Mouse (Mus musculus): ENCODE data around the gene Mdga2.

DNA sequence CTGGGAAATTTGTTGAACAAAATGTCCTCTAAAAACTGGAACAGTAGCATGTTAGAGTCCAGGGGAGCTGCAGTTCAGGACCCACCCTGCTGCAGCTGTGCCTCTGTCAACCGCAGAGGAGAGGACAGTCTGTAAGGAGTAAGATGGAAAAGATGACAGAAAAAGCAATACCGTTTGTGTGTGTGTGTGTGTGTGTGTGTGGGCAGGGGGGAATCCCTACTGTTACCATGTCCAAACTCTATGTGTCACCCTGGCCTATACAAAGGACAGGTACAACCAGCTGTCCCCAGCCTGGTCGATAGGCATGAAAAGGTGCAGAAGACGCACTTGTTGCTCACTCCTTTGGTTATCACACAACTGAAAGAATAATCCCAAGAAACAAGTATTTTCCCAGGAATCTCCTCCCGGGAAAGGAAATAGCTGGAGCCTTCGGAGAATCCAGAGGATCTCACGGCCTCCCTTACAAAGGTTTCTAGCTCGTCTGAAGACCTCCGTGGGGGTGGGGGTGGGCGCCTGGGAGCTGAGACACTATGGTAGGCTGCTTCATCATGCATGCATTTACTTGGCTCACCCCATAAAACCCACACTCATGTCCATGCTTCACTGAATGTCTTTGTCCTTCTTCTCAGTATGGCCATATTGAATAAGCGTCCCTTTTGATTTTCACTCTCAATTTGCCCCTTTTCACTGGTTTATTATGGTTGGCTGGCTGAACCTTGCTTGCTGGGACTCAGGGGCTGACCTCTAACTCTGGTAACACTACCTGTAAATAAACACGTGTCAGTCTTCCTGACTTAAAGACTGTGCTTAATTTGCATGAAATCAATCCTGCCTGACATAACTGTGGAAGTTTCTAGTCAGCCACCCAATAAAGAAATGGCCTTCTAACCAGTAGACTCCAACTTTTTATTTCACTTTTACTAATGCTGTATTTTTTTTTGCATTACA is 573.5 kb downstream of the Mdga2 start:
- TF ChIP-seq SRF (IDR thresholded peaks at IDR 0.05; ENCODE audit: control insufficient read depth, insufficient read length, low read depth) (no peak), POLR2A (IDR thresholded peaks at IDR 0.05; ENCODE audit: insufficient read length, low read depth) (no peak), MYOD1 (IDR thresholded peaks at IDR 0.05; ENCODE audit: control insufficient read depth in 1 of 3, insufficient read length in 2 of 3, low read depth in 2 of 3) (no peak), MAX (IDR thresholded peaks at IDR 0.05; ENCODE audit: low read depth) (no peak), TCF3 (IDR thresholded peaks at IDR 0.05; ENCODE audit: insufficient read length, low read depth) (no peak), POLR2AphosphoS2 (IDR thresholded peaks at IDR 0.05; ENCODE audit: insufficient read length, low read depth) (no peak)

Measured in myocyte (in vitro differentiated cells).